In genomic region chr4:43575356-43575755, GRCm38 (mm10) we compare ENCODE assay signal across 16 mouse cellular contexts. TPM values are rescaled to one million over a fixed set of nuclear protein-coding genes. Genes with fewer than 3 reads are reported as not detected.
DNase-seq lines count a peak whose midpoint lies in the region; ATAC-seq and TF ChIP-seq lines count a peak whose summit lies in the region.
"Had no signal": no experiment of that assay in that cellular context is flagged by ENCODE, and none has a peak within 500 bp of the region (broad histone marks: within the 10 kb centered on the region; RNA-seq: fewer than 3 reads in every experiment).

No protein-coding gene starts in this region.

- 58% methylated on average over 2 of the region's 2 CpGs for WGBS in forebrain, embryonic 12.5 days
- 38% methylated on average over 2 of the region's 2 CpGs for WGBS in hindbrain, postnatal 0 days
- WGBS in neural tube, embryonic 13.5 days = 61% methylated on average over 2 of the region's 2 CpGs

- no peaks in the 10 kb centered on the region for H3K27me3 ChIP-seq in forebrain, embryonic 12.5 days
- no peaks in the 10 kb centered on the region for H3K27me3 ChIP-seq in hindbrain, postnatal 0 days (ENCODE audit: insufficient read depth, low read length)
- no peaks in the 10 kb centered on the region for H3K27me3 ChIP-seq in neural tube, embryonic 13.5 days
- H3K27me3 ChIP-seq: heart, embryonic 13.5 days had no signal

- peak overlapping the region; percentile 36 for H3K4me2 ChIP-seq in forebrain, embryonic 12.5 days
- peak overlapping the region; percentile 82 for H3K4me2 ChIP-seq in hindbrain, postnatal 0 days (ENCODE audit: low read depth, low read length)
- H3K4me2 ChIP-seq in neural tube, embryonic 13.5 days = peak overlapping the region; percentile 94

- H3K9me3 ChIP-seq in forebrain, embryonic 12.5 days = no peaks in the 10 kb centered on the region
- no peaks in the 10 kb centered on the region for H3K9me3 ChIP-seq in hindbrain, postnatal 0 days (ENCODE audit: low read length)
- no peaks in the 10 kb centered on the region for H3K9me3 ChIP-seq in neural tube, embryonic 13.5 days
- H3K9me3 ChIP-seq: heart, embryonic 13.5 days had no signal

- no peak for DNase-seq in layer of hippocampus, adult 2 months (ENCODE audit: low spot score in 2 of 2)
- DNase-seq in layer of hippocampus, adult 9-11 months = no peak
- no peak for DNase-seq in hindbrain, postnatal 0 days (ENCODE audit: low spot score)
- DNase-seq in adrenal gland, adult 8-10 months = no peak
- DNase-seq in thymus, postnatal 10 days (ENCODE audit: low spot score in 2 of 2) = no peak
- DNase-seq in T-cell, adult 2 months (ENCODE audit: low spot score) = no peak
- DNase-seq: adrenal gland, postnatal 36 days; B cell, adult 2 months; cerebellum, adult 8-10 months had no signal

- TF ChIP-seq CTCF in layer of hippocampus, adult 2 months (conservative IDR thresholded peaks at IDR 0.05) = no peak
- no peak for TF ChIP-seq CTCF in hindbrain, postnatal 0 days (IDR thresholded peaks at IDR 0.05; ENCODE audit: low read depth)

- 0 out of 2 replicates have a peak overlapping the region, but pooled peaks have one; percentile 5 for H3K9ac ChIP-seq in forebrain, embryonic 12.5 days
- no peak overlapping the region for H3K9ac ChIP-seq in hindbrain, postnatal 0 days (replicated peaks; ENCODE audit: low read length)
- peak overlapping the region; percentile 53 for H3K9ac ChIP-seq in neural tube, embryonic 13.5 days
- H3K9ac ChIP-seq: heart, embryonic 13.5 days had no signal

- H3K27ac ChIP-seq in layer of hippocampus, adult 2 months = no peak overlapping the region
- H3K27ac ChIP-seq in forebrain, embryonic 12.5 days = no peak overlapping the region
- no peak overlapping the region for H3K27ac ChIP-seq in hindbrain, postnatal 0 days
- no peak overlapping the region for H3K27ac ChIP-seq in neural tube, embryonic 13.5 days (replicated peaks)
- H3K27ac ChIP-seq: heart, embryonic 13.5 days had no signal

- ATAC-seq in forebrain, embryonic 12.5 days (ENCODE audit: low FRiP score) = no peak
- no peak for ATAC-seq in hindbrain, postnatal 0 days
- no peak for ATAC-seq in neural tube, embryonic 13.5 days (ENCODE audit: low read depth)

- peaks cover 42% of the 10 kb centered on the region for H3K36me3 ChIP-seq in forebrain, embryonic 12.5 days (replicated peaks)
- peaks cover 44% of the 10 kb centered on the region for H3K36me3 ChIP-seq in hindbrain, postnatal 0 days (ENCODE audit: insufficient read depth, low read length)
- H3K36me3 ChIP-seq in neural tube, embryonic 13.5 days = peaks cover 41% of the 10 kb centered on the region

- H3K4me3 ChIP-seq in layer of hippocampus, adult 2 months = peak overlapping the region; percentile 19; the same call in 1 of the 2 replicates
- H3K4me3 ChIP-seq in forebrain, embryonic 12.5 days (replicated peaks) = no peak overlapping the region
- H3K4me3 ChIP-seq in hindbrain, postnatal 0 days (ENCODE audit: low read length) = no peak overlapping the region
- H3K4me3 ChIP-seq in neural tube, embryonic 13.5 days = peak overlapping the region; percentile 16
- H3K4me3 ChIP-seq: heart, embryonic 13.5 days had no signal

- H3K4me1 ChIP-seq in forebrain, embryonic 12.5 days = peaks cover 43% of the 10 kb centered on the region
- H3K4me1 ChIP-seq in hindbrain, postnatal 0 days (ENCODE audit: insufficient read depth, low read length) = peaks cover 11% of the 10 kb centered on the region
- H3K4me1 ChIP-seq in neural tube, embryonic 13.5 days (replicated peaks) = peaks cover 53% of the 10 kb centered on the region

RNA-seq across cellular contexts. Expression of gene Rgp1, which starts 3.2 kb away (rescaled TPM):
- total RNA-seq in layer of hippocampus, adult 2 months (2021) = 10 to 100 TPM; 45.3 to 49.9 TPM
- polyA plus RNA-seq in forebrain, embryonic 12.5 days (2016; fragmentation: Nextera tagmentation; extraction: Ambion mirVana) = 29.9 and 30.9 TPM in 2 replicates
- total RNA-seq in hindbrain, postnatal 0 days (2014; rRNA removed) = 18.9 and 31.2 TPM in 2 replicates
- 11.5 and 13.5 TPM in 2 replicates for polyA plus RNA-seq in hindbrain, postnatal 0 days (2015; fragmentation: Nextera tagmentation; extraction: Ambion mirVana)
- 23.9 and 28.0 TPM in 2 replicates for polyA plus RNA-seq in neural tube, embryonic 13.5 days (2015; fragmentation: Nextera tagmentation; extraction: Ambion mirVana)
- total RNA-seq in adrenal gland, adult 8-10 months (2022) = 10 to 100 TPM; 41.0 to 66.1 (median 56.9) TPM

RNA-seq across cellular contexts. Expression of gene Gba2, which starts 3.3 kb away (rescaled TPM):
- 10 to 100 TPM; 61.0 to 64.4 TPM for total RNA-seq in layer of hippocampus, adult 2 months (2021)
- 43.7 and 48.2 TPM in 2 replicates for polyA plus RNA-seq in forebrain, embryonic 12.5 days (2016; fragmentation: Nextera tagmentation; extraction: Ambion mirVana)
- total RNA-seq in hindbrain, postnatal 0 days (2014; rRNA removed) = 34.0 and 36.3 TPM in 2 replicates
- 45.4 and 47.6 TPM in 2 replicates for polyA plus RNA-seq in hindbrain, postnatal 0 days (2015; fragmentation: Nextera tagmentation; extraction: Ambion mirVana)
- 47.8 and 50.8 TPM in 2 replicates for polyA plus RNA-seq in neural tube, embryonic 13.5 days (2015; fragmentation: Nextera tagmentation; extraction: Ambion mirVana)
- total RNA-seq in adrenal gland, adult 8-10 months (2022) = 10 to 100 TPM; 11.1 to 19.1 (median 15.7) TPM

RNA-seq across cellular contexts. Expression of gene Msmp, which starts 8.9 kb away (rescaled TPM):
- not detected for total RNA-seq in layer of hippocampus, adult 2 months (2021)
- polyA plus RNA-seq in forebrain, embryonic 12.5 days (2016; fragmentation: Nextera tagmentation; extraction: Ambion mirVana) = 0.89 and 3.5 TPM in 2 replicates
- total RNA-seq in hindbrain, postnatal 0 days (2014; rRNA removed) = not detected in 2 replicates
- 1.2 and 1.9 TPM in 2 replicates for polyA plus RNA-seq in hindbrain, postnatal 0 days (2015; fragmentation: Nextera tagmentation; extraction: Ambion mirVana)
- polyA plus RNA-seq in neural tube, embryonic 13.5 days (2015; fragmentation: Nextera tagmentation; extraction: Ambion mirVana) = 2.2 TPM in 1 of 2 replicates, not detected in the other
- total RNA-seq in adrenal gland, adult 8-10 months (2022) = 1 to 10 TPM; 2.0 to 2.7 (median 2.4) TPM
- total RNA-seq: gastrocnemius, adult 8-10 months; megakaryocyte progenitor cell, adult 5-6 weeks had no signal
- polyA plus RNA-seq: large intestine, adult 2 months; limb, embryonic 11.5 days had no signal

RNA-seq across cellular contexts. Expression of gene Tln1, which starts 12.9 kb away (rescaled TPM):
- 10 to 100 TPM; 36.4 to 42.9 TPM for total RNA-seq in layer of hippocampus, adult 2 months (2021)
- 54.5 and 55.9 TPM in 2 replicates for polyA plus RNA-seq in forebrain, embryonic 12.5 days (2016; fragmentation: Nextera tagmentation; extraction: Ambion mirVana)
- 43.0 and 51.0 TPM in 2 replicates for total RNA-seq in hindbrain, postnatal 0 days (2014; rRNA removed)
- 69.9 and 70.3 TPM in 2 replicates for polyA plus RNA-seq in hindbrain, postnatal 0 days (2015; fragmentation: Nextera tagmentation; extraction: Ambion mirVana)
- polyA plus RNA-seq in neural tube, embryonic 13.5 days (2015; fragmentation: Nextera tagmentation; extraction: Ambion mirVana) = 64.4 and 69.6 TPM in 2 replicates
- 100 to 1,000 TPM; 249 to 319 (median 289) TPM for total RNA-seq in adrenal gland, adult 8-10 months (2022)

RNA-seq across cellular contexts. Expression of gene Creb3, which starts 13.2 kb away (rescaled TPM):
- 10 to 100 TPM; 70.3 to 75.1 TPM for total RNA-seq in layer of hippocampus, adult 2 months (2021)
- polyA plus RNA-seq in forebrain, embryonic 12.5 days (2016; fragmentation: Nextera tagmentation; extraction: Ambion mirVana) = 45.3 and 46.2 TPM in 2 replicates
- 40.1 and 75.9 TPM in 2 replicates for total RNA-seq in hindbrain, postnatal 0 days (2014; rRNA removed)
- 77.9 and 82.8 TPM in 2 replicates for polyA plus RNA-seq in hindbrain, postnatal 0 days (2015; fragmentation: Nextera tagmentation; extraction: Ambion mirVana)
- 88.9 and 89.1 TPM in 2 replicates for polyA plus RNA-seq in neural tube, embryonic 13.5 days (2015; fragmentation: Nextera tagmentation; extraction: Ambion mirVana)
- 100 to 1,000 TPM; 141 to 201 (median 150) TPM for total RNA-seq in adrenal gland, adult 8-10 months (2022)

Comparison
In these comparisons a context has a peak if more than half of its experiments do, and no peak if none do; other contexts are left out.
1. H3K4me3 ChIP-seq: peak in layer of hippocampus, adult 2 months (single experiment) and neural tube, embryonic 13.5 days (single experiment); none in forebrain, embryonic 12.5 days (single experiment) and hindbrain, postnatal 0 days (single experiment).
2. H3K4me2 ChIP-seq: peak in every context shown above with its lines; median percentile 94 in neural tube, embryonic 13.5 days; 82 in hindbrain, postnatal 0 days; 36 in forebrain, embryonic 12.5 days.